Mouse (Mus musculus): Measurements from ENCODE around the gene Hivep1.

DNA sequence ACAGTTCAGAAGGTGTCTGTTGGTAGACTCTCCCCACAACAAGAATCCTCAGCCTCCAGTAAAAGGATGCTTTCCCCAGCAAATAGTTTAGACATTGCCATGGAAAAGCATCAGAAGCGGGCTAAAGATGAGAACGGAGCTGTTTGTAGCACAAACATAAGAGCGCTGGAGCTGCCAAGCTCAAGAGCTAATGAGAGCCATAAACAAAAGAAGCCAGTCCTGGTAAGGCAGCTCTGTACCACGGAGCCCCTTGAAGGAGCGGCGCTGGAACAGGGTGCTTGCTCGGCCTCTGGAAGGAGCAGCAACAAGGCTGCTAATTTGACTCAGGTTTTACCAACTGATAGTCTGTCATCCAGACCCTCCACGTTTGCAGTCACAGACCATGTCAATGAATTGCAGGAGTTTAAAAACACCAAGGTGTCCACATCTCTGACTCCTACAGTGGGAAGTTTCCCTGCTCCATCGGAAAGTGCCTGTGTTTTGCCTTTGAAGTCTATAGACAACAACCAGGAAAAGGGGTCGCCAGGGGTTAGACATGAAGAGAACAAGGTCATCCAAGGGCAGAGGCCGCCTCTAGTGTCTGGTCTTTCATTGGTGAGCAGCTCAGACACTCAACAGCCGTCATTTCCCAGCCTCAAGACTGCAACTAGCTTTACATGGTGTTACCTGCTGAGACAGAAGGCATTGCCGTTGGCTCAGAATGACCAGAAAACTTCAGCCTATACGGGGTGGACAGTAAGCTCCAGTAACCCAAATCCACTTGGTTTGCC lies 107.8 kb downstream of the Hivep1 start:
- TF ChIP-seq POLR2A (IDR thresholded peaks at IDR 0.05; ENCODE audit: borderline replicate concordance, low read depth, low read length) (no peak), CTCF (IDR thresholded peaks at IDR 0.05; ENCODE audit: low read depth, low read length) (no peak)

Measured in bone marrow macrophage, adult 2 months (primary cell).